Mouse (Mus musculus): ENCODE measurements around the gene Kctd10. TPM values are rescaled to one million over a fixed set of nuclear protein-coding genes. Genes with fewer than 3 reads are reported as not detected.

Gene Kctd10
- total RNA-seq, 1 experiment from 2014 or later = 87.5 TPM

GRCm38 (mm10) chr5:114383184-114383904, 3.0 kb upstream of the Kctd10 start:
- no peak for ATAC-seq (replicated peaks; ENCODE audit: insufficient number of reproducible peaks, low FRiP score, low TSS enrichment, poor library complexity, severe bottlenecking)

DNA sequence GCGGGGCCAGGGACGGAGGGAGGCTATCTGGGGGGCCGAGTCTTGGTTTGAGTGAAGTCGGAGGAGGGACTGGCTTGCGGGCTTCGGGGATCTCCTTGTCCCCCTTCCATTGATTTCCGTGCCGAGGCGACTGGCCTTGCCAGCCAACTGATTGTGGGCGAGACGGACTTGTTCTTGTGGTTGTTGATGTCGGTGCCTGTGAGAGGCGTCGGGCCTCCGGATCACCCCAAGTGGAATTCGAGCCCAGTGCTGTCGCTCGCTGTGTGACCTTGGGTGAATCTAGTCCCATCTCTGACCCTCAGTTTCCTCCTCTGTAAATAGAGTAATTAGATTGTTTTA, 674 bp upstream of the Kctd10 start:
- ATAC-seq (replicated peaks; ENCODE audit: insufficient number of reproducible peaks, low FRiP score, low TSS enrichment, poor library complexity, severe bottlenecking) = no peak

DNA sequence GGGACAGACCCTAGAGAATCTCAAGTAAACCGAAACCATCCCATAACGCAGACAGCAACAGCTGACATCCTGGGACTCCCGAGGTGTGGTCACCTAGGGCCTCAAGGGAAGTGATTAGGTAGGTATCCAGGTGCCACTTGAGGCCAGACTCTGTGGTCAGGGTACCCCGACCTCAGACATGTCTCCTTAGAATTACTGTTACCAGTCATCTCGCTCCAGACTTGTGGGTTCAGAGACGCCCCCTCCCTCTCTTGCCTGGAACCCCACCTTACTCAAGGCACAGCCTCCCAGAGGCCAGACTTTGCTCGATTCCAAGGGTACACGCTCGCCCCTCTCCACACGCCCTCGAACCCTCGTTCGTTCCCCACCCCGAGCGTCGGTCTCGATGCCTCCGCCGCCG, 545 bp downstream of the Kctd10 start:
- ATAC-seq (replicated peaks; ENCODE audit: insufficient number of reproducible peaks, low FRiP score, low TSS enrichment, poor library complexity, severe bottlenecking) = 0 out of 2 replicates have a peak, but pooled peaks have one; percentile 14

DNA sequence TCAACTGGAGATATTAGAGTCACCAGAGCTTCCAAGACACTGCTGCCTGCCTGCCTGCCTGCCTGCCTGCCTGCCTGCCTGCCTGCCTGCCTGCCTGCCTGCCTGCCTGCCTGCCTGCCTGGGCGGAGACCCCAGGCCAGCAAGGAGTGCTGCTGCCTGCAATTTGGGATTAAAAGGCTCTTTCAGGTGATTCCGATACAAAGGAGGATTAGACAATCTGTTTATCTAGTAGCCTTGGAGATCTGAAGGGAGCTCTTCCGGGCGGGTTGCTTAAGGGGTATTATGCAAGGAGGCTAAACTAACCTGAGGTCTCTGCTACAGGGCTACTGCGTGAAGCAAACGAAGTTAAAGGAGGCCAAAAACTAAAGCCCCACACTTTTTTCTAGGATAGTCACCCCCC, 1.4 kb downstream of the Kctd10 start:
- no peak for ATAC-seq (replicated peaks; ENCODE audit: insufficient number of reproducible peaks, low FRiP score, low TSS enrichment, poor library complexity, severe bottlenecking)

DNA sequence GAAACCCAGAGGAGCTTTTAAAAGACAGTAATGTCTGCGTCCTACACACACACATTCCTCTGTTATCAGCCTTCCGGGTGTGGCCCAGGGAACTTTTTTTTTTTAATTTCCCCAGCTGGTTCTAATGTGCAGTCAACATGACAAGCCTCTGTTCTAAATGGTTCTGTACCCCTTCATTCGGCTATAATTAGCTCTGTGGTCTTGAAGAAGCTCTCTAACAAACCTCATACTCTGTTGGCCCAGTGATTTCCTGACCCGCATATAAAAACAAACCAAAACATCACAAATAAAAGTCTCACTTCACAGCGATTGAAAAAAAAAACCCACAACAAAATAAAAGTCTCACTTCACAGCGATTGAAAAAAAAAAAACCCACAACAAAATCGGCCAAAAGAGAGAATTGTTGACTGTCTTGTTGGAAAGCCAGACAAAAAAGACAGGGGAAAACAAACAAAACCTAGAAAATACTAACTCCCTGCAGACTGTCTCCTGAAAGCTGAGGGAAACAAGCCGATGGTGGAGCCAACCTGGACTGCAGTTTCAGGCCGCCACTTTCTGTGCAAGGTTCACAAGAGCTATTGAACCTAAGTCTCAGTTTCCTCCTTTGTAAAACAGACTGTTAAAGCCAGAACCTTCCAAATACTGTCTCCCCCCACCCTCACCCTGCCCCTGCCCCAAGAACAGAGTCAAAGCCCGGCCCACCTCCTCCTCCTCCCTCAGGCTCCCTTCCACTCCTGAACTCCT, 2.0 kb downstream of the Kctd10 start:
- no peak for ATAC-seq (replicated peaks; ENCODE audit: insufficient number of reproducible peaks, low FRiP score, low TSS enrichment, poor library complexity, severe bottlenecking)

DNA sequence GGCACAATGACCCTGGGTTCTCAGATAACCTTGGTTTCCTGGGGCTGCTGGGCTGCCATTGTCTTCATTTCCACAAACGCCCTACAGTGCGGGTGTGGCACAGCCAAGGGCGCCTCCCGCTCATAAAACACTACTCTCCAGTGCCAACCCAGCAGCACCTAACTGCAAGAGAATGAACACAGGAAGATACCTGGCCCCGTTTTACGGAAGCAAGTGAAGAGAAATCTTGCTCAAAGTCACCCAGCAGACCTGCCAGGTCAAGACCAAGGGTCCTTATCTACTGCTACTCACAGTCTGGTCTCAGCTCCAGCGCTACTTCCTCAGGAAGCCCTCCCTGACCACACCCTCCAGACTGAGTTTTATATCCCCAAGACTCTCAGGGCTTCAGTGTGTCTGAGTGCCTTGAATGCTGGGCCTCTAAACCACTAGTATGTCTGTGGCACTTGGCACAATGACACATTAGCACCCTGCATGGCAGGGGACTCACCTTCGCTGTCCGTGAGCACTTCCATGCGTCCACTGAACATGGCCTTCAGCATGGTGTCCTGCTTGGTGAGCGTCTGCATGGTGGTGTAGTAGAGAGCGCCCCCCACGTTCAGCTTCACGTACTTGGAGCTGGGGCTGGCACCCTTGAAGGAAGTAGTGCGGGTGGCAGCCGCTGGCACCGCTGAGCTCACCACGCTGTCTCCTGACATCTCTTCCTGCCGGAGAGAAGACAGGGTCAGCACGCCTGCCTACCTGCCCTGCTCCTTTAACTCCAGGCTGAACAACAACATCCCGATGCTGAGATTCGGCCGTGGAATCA, 5.7 kb downstream of the Kctd10 start:
- ATAC-seq (replicated peaks; ENCODE audit: insufficient number of reproducible peaks, low FRiP score, low TSS enrichment, poor library complexity, severe bottlenecking) = peak; percentile 45

GRCm38 (mm10) chr5:114373581-114373980, 6.7 kb downstream of the Kctd10 start:
- no peak for ATAC-seq (replicated peaks; ENCODE audit: insufficient number of reproducible peaks, low FRiP score, low TSS enrichment, poor library complexity, severe bottlenecking)

DNA sequence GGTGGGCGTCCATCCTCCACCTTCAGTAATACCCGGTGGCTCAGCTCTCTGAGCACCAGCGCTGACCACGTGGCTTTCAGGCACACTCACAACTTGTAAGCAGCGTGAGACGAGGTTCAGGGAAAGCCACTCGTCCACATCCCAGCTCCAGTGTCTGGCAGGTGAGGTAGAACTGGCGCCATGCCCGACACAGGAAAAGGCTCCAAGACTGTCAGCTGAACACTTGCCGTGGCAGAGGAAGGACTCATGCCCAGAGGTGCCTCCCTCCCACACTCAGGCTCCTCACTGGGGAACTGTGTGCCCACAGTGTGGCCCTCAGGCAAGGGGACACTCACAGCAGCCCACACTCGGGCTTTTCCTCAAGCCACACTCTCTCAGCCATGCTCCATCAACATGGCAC, 7.1 kb downstream of the Kctd10 start:
- no peak for ATAC-seq (replicated peaks; ENCODE audit: insufficient number of reproducible peaks, low FRiP score, low TSS enrichment, poor library complexity, severe bottlenecking)

DNA sequence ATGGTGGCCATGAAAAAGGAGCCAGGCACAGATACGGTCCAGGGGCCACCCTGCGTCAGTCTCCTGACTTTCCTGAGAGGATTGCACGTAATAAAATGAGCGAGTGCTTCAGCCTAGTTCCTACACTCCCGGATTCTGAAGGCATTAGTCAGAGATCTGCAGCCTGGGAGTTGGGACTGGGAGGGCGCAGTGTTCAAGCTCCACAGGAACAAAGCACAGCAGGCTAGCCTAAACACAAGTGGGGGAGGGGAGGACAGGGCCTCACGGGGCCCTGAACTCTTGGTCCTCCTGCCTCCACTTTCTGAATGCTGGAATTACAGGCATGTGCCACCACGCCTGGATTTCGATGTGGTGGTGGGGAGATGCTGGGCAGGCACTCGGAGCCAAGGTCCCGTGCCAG, 7.7 kb downstream of the Kctd10 start:
- ATAC-seq (replicated peaks; ENCODE audit: insufficient number of reproducible peaks, low FRiP score, low TSS enrichment, poor library complexity, severe bottlenecking) = no peak

- ATAC-seq (replicated peaks; ENCODE audit: insufficient number of reproducible peaks, low FRiP score, low TSS enrichment, poor library complexity, severe bottlenecking) = no peak
Observed at GRCm38 (mm10) chr5:114371731-114372473, 8.4 kb downstream of the Kctd10 start.

- ATAC-seq (replicated peaks; ENCODE audit: insufficient number of reproducible peaks, low FRiP score, low TSS enrichment, poor library complexity, severe bottlenecking) = no peak
Observed at GRCm38 (mm10) chr5:114371331-114371730, 9.0 kb downstream of the Kctd10 start.

- no peak for ATAC-seq (replicated peaks; ENCODE audit: insufficient number of reproducible peaks, low FRiP score, low TSS enrichment, poor library complexity, severe bottlenecking)
Observed at GRCm38 (mm10) chr5:114370371-114370776, 9.9 kb downstream of the Kctd10 start.

DNA sequence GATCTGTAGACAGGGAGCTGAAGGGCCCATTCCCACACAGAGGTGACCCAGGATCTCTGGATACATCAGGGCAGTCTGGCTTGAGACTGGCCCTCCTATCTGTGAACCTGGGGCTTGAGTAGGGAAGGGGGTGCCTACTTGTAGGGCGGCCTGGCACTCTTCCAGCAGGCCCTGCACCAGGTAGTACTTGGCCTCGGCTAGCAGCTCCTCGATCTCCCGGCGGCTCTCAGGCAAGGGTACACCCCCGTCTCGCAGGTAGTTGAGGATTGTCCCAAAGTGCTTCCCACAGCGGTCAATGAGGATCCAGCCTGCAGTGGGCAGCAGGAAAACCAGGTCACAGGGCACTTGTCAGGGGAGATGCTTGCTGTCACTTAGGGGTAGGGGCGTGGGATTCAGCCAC, 10.4 kb downstream of the Kctd10 start:
- ATAC-seq (replicated peaks; ENCODE audit: insufficient number of reproducible peaks, low FRiP score, low TSS enrichment, poor library complexity, severe bottlenecking) = no peak

DNA sequence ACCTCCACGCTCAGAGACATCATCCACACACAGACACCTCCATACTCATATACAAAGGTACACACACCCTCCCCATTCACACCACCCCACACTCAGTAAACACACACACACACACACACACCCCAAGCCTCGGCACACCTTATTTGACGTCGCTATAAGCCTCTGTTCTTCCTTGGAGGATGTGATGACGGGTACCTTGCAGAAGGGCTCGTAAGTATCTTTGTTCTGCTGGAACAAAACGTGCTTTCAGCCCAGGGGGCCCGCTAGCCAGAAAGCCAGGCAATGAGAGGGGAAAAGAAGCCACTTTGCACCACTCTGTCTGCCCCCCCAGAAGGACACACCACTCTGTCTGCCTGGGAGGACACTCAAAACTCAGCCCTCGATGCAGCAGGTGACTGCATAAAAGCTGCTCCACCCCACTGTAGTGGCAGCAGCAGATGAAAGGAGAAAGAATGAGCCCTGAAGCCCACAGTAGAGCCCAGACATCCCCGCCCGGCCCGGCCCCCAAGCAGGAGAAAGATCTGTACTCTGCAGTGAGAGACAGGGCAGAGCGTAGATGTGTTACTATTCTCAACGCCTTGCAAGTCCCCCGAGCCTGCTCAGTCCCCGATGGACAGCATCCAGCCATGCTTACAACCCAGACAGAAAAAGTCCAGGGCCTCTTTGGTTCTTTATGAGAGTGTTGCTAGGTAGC, 11.4 kb downstream of the Kctd10 start:
- ATAC-seq (replicated peaks; ENCODE audit: insufficient number of reproducible peaks, low FRiP score, low TSS enrichment, poor library complexity, severe bottlenecking) = no peak

DNA sequence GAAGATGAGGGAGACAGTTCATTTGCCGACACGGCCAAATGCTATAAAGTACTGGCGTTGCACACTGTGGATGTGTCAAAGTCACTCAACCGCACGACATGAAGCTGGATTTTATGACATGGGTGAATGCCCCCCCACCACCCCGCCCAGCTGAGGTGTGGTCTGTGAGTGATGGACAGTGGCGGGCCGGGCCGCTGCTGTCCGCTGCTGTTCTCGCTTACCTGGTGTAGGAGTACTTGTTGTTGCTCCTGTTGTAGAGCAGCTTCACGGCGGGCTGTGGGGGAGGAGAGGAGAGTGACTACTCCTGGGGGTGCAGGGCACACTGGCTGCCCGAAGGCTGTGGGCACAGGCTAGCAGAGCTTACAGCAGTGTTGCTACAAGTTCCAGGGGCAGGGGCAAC, 12.2 kb downstream of the Kctd10 start:
- ATAC-seq (replicated peaks; ENCODE audit: insufficient number of reproducible peaks, low FRiP score, low TSS enrichment, poor library complexity, severe bottlenecking) = no peak

- ATAC-seq (replicated peaks; ENCODE audit: insufficient number of reproducible peaks, low FRiP score, low TSS enrichment, poor library complexity, severe bottlenecking) = no peak
Observed at GRCm38 (mm10) chr5:114365043-114365752, 15.1 kb downstream of the Kctd10 start.

DNA sequence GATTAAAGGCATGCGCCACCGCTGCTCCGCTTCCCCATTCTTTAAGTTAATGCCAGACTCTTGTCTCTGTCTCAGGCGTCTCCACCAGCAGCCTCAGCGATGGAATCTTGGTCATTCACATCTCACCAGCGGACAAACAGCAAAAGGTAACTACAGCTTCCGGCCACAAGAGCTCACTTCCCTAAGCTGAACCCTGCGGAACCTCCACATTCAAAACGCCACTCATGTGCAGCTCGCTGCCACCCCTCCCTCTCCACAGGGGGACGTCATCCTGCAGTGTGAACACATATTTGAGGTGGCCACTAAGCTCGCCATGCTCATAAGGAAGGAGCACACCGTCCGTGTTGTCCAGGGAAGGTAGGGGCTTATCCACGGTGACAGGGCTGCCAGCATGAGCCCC, 19.3 kb downstream of the Kctd10 start:
- ATAC-seq (replicated peaks; ENCODE audit: insufficient number of reproducible peaks, low FRiP score, low TSS enrichment, poor library complexity, severe bottlenecking) = peak; percentile 64

DNA sequence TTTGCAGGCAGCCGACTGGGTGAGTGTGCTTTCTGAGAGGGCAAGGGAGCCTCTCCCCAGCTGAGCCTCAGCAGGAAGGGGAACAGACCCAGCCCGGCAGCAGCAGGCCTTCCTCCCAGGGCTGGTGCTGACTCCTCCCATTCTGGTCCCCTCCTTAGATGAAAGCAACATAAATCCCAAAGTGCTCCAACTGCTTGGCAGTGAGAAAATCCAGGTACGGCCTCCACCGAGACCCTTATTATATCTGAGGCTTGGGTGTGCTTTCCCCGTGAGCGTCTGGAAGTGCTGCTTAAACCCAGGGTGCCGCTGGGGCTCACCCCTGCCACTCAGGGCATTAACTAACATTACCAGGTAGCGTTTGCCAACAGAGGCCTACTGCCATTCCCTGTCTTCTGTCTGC, 20.7 kb downstream of the Kctd10 start:
- 0 out of 2 replicates have a peak, but pooled peaks have one; percentile 37 for ATAC-seq (replicated peaks; ENCODE audit: insufficient number of reproducible peaks, low FRiP score, low TSS enrichment, poor library complexity, severe bottlenecking)

Data from monocyte, adult 5-6 weeks (primary cell).